ENCODE assay signal across 26 mouse cellular contexts in genomic region chr5:31050427-31050826, GRCm38 (mm10). TPM values are rescaled to one million over a fixed set of nuclear protein-coding genes. Genes with fewer than 3 reads are reported as not detected.
DNase-seq lines count a peak whose midpoint lies in the region; ATAC-seq and TF ChIP-seq lines count a peak whose summit lies in the region.
"Had no signal": no experiment of that assay in that cellular context is flagged by ENCODE, and none has a peak within 500 bp of the region (broad histone marks: within the 10 kb centered on the region; RNA-seq: fewer than 3 reads in every experiment).

No protein-coding gene starts in this region.

- no peaks in the 10 kb centered on the region for H3K27me3 ChIP-seq in kidney, postnatal 0 days (ENCODE audit: insufficient read depth, low read length)
- no peaks in the 10 kb centered on the region for H3K27me3 ChIP-seq in hindbrain, embryonic 14.5 days (ENCODE audit: control insufficient read depth, insufficient read depth, low read length)
- H3K27me3 ChIP-seq: forebrain, embryonic 15.5 days; heart, embryonic 12.5 days; hindbrain, embryonic 13.5 days; intestine, embryonic 15.5 days; lung, embryonic 15.5 days; midbrain, embryonic 12.5 days had no signal

- no peaks in the 10 kb centered on the region for H3K36me3 ChIP-seq in kidney, postnatal 0 days (ENCODE audit: insufficient read depth, low read length)
- H3K36me3 ChIP-seq in hindbrain, embryonic 14.5 days (replicated peaks; ENCODE audit: control insufficient read depth, insufficient read depth), result no peaks in the 10 kb centered on the region
- H3K36me3 ChIP-seq: limb, embryonic 10.5 days had no signal

- TF ChIP-seq CTCF in kidney, postnatal 0 days (IDR thresholded peaks at IDR 0.05; ENCODE audit: low read depth), result peak; percentile 25; the same call in 1 of the 2 replicates

- H3K9ac ChIP-seq in kidney, postnatal 0 days (ENCODE audit: low read depth, low read length), result no peak overlapping the region
- H3K9ac ChIP-seq in hindbrain, embryonic 14.5 days, result no peak overlapping the region
- H3K9ac ChIP-seq: forebrain, embryonic 15.5 days; heart, embryonic 12.5 days; hindbrain, embryonic 13.5 days; intestine, embryonic 15.5 days; lung, embryonic 15.5 days; midbrain, embryonic 12.5 days had no signal

- H3K4me3 ChIP-seq in kidney, postnatal 0 days (replicated peaks; ENCODE audit: low read depth, low read length), result no peak overlapping the region
- H3K4me3 ChIP-seq in hindbrain, embryonic 14.5 days (replicated peaks; ENCODE audit: low read length), result no peak overlapping the region
- H3K4me3 ChIP-seq: forebrain, embryonic 15.5 days; heart, embryonic 12.5 days; hindbrain, embryonic 13.5 days; intestine, embryonic 15.5 days; limb, embryonic 10.5 days; lung, embryonic 15.5 days; midbrain, embryonic 12.5 days had no signal

- no peak for DNase-seq in kidney, postnatal 0 days (ENCODE audit: low spot score)
- no peak for DNase-seq in kidney, adult 8-10 months
- DNase-seq in retina, postnatal 1 day, result peak; percentile 4
- no peak for DNase-seq in retina, embryonic 14.5 days (ENCODE audit: low spot score)
- DNase-seq in NIH3T3 (ENCODE audit: low read depth), result peak; percentile 17
- DNase-seq in spleen, adult 12 weeks (ENCODE audit: low spot score), result no peak
- no peak for DNase-seq in hindbrain, embryonic 14.5 days (ENCODE audit: low spot score)
- DNase-seq: adrenal gland, postnatal 14 days; cerebellum, adult 11 months; cerebellum, postnatal 14 days; heart, postnatal 14 days; kidney, postnatal 10 days; right cerebral cortex, postnatal 14 days; thymus, postnatal 14 days had no signal

- H3K27ac ChIP-seq in kidney, postnatal 0 days, result no peak overlapping the region
- no peak overlapping the region for H3K27ac ChIP-seq in hindbrain, embryonic 14.5 days
- H3K27ac ChIP-seq: forebrain, embryonic 15.5 days; hindbrain, embryonic 13.5 days; intestine, embryonic 15.5 days; limb, embryonic 10.5 days; lung, embryonic 15.5 days; midbrain, embryonic 12.5 days had no signal

- H3K4me2 ChIP-seq in kidney, postnatal 0 days (ENCODE audit: low read length), result no peak overlapping the region
- no peak overlapping the region for H3K4me2 ChIP-seq in hindbrain, embryonic 14.5 days (replicated peaks)
- H3K4me2 ChIP-seq: forebrain, embryonic 15.5 days; heart, embryonic 12.5 days; hindbrain, embryonic 13.5 days; intestine, embryonic 15.5 days; lung, embryonic 15.5 days; midbrain, embryonic 12.5 days had no signal

- no peaks in the 10 kb centered on the region for H3K9me3 ChIP-seq in kidney, postnatal 0 days (replicated peaks; ENCODE audit: low read length)
- H3K9me3 ChIP-seq in hindbrain, embryonic 14.5 days (ENCODE audit: control insufficient read depth, low read length), result no peaks in the 10 kb centered on the region
- H3K9me3 ChIP-seq: forebrain, embryonic 15.5 days; heart, embryonic 12.5 days; hindbrain, embryonic 13.5 days; intestine, embryonic 15.5 days; limb, embryonic 10.5 days; lung, embryonic 15.5 days; midbrain, embryonic 12.5 days had no signal

- H3K4me1 ChIP-seq in kidney, postnatal 0 days (replicated peaks; ENCODE audit: insufficient read depth, low read length), result peaks cover 9% of the 10 kb centered on the region; the same call in 1 of the 2 replicates
- peaks cover 20% of the 10 kb centered on the region for H3K4me1 ChIP-seq in hindbrain, embryonic 14.5 days (replicated peaks; ENCODE audit: control insufficient read depth, insufficient read depth, low read length)

- ATAC-seq in kidney, postnatal 0 days (replicated peaks; ENCODE audit: low FRiP score, low read depth), result no peak
- no peak for ATAC-seq in hindbrain, embryonic 14.5 days (ENCODE audit: low FRiP score)
- ATAC-seq: activated CD4-positive, CD25-positive, alpha-beta regulatory T cell, adult 4 months; forebrain, embryonic 15.5 days; intestine, embryonic 15.5 days had no signal

RNA-seq across cellular contexts. Expression of gene Slc5a6, which starts 1.7 kb away (rescaled TPM):
- polyA plus RNA-seq in kidney, postnatal 0 days (2015; fragmentation: Nextera tagmentation; extraction: Ambion mirVana), result 13.4 and 15.1 TPM in 2 replicates
- 20.5 and 24.5 TPM in 2 replicates for polyA plus RNA-seq in hindbrain, embryonic 14.5 days (2014; fragmentation: Nextera tagmentation; extraction: Ambion mirVana)

RNA-seq across cellular contexts. Expression of gene Atraid, which starts 2.3 kb away (rescaled TPM):
- 271 and 290 TPM in 2 replicates for polyA plus RNA-seq in kidney, postnatal 0 days (2015; fragmentation: Nextera tagmentation; extraction: Ambion mirVana)
- 175 and 198 TPM in 2 replicates for polyA plus RNA-seq in hindbrain, embryonic 14.5 days (2014; fragmentation: Nextera tagmentation; extraction: Ambion mirVana)

RNA-seq across cellular contexts. Expression of gene Cad, which starts 4.2 kb away (rescaled TPM):
- polyA plus RNA-seq in kidney, postnatal 0 days (2015; fragmentation: Nextera tagmentation; extraction: Ambion mirVana), result 11.8 and 13.9 TPM in 2 replicates
- 13.7 and 15.4 TPM in 2 replicates for polyA plus RNA-seq in hindbrain, embryonic 14.5 days (2014; fragmentation: Nextera tagmentation; extraction: Ambion mirVana)

RNA-seq across cellular contexts. Expression of gene Dnajc5g, which starts 55.7 kb away (rescaled TPM):
- polyA plus RNA-seq in kidney, postnatal 0 days (2015; fragmentation: Nextera tagmentation; extraction: Ambion mirVana), result not detected in 2 replicates
- polyA plus RNA-seq in hindbrain, embryonic 14.5 days (2014; fragmentation: Nextera tagmentation; extraction: Ambion mirVana), result not detected in 2 replicates
- polyA plus RNA-seq: brain, embryonic 14.5 days; embryonic facial prominence, embryonic 14.5 days; forebrain, embryonic 15.5 days; heart, embryonic 12.5 days; hindbrain, embryonic 13.5 days; intestine, embryonic 15.5 days; limb, embryonic 10.5 days; liver, adult 2 months; lung, embryonic 15.5 days; midbrain, embryonic 12.5 days; neural tube, embryonic 14.5 days had no signal

RNA-seq across cellular contexts. Expression of gene Slc30a3, which starts 57.6 kb away (rescaled TPM):
- polyA plus RNA-seq in kidney, postnatal 0 days (2015; fragmentation: Nextera tagmentation; extraction: Ambion mirVana), result 1.1 TPM in 2 replicates
- 34.8 and 35.7 TPM in 2 replicates for polyA plus RNA-seq in hindbrain, embryonic 14.5 days (2014; fragmentation: Nextera tagmentation; extraction: Ambion mirVana)
- polyA plus RNA-seq: activated CD4-positive, CD25-positive, alpha-beta regulatory T cell, adult 4 months had no signal

Comparison
In these comparisons a context has a peak if more than half of its experiments do, and no peak if none do; other contexts are left out.
1. DNase-seq: peak in retina, postnatal 1 day (single experiment) and NIH3T3 (single experiment); none in kidney, postnatal 0 days (single experiment), kidney, adult 8-10 months (0 of 2), retina, embryonic 14.5 days (single experiment), spleen, adult 12 weeks (single experiment) and hindbrain, embryonic 14.5 days (single experiment).